Mouse (Mus musculus): ENCODE results near the gene Tuba8. TPM values are rescaled to one million over a fixed set of nuclear protein-coding genes. Genes with fewer than 3 reads are reported as not detected.

The Tuba8 gene
- polyA plus RNA-seq, 1 experiment, result 2.3 TPM

DNA sequence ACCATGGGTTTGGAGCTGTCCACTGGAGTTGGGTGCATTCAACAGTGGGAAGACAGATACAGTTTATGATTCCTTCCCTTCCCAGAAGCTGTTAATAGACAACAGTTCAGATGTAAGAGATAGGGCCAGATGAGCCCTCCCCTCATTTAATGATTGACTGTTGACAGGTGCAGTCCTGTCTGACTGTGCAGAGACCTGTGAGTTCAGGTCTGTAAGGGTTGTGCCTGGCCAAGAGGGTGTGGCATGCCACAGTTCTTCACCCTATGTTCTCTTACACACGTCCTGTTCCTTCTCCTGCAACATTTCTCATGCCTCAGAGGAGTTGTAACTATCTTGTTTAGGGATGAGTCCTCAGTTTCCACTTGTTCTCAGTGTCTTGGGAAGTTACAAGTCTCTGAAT lies 22.2 kb downstream of the Tuba8 start:
- TF ChIP-seq POLR2A (IDR thresholded peaks at IDR 0.05; ENCODE audit: insufficient read depth, low read length), result no peak
- TF ChIP-seq CTCF (IDR thresholded peaks at IDR 0.05; ENCODE audit: low read depth, low read length), result no peak
- TF ChIP-seq EP300 (IDR thresholded peaks at IDR 0.05; ENCODE audit: insufficient read depth, low read depth, low read length), result no peak
- H3K4me3 ChIP-seq (ENCODE audit: low read depth, low read length), result no peak overlapping the region
- H3K36me3 ChIP-seq (ENCODE audit: control insufficient read depth, insufficient read depth, low read length, poor library complexity, severe bottlenecking), result no peaks in the 10 kb centered on the region
- H3K4me1 ChIP-seq (ENCODE audit: control insufficient read depth, insufficient read depth, low read length), result no peaks in the 10 kb centered on the region
- no peak overlapping the region for H3K27ac ChIP-seq (ENCODE audit: insufficient read depth, low read length)
- H3K27me3 ChIP-seq (ENCODE audit: control insufficient read depth, insufficient read depth, low read length, poor library complexity, severe bottlenecking), result no peaks in the 10 kb centered on the region
- no peak overlapping the region for H3K9ac ChIP-seq (ENCODE audit: low read depth, poor library complexity, severe bottlenecking)
- no peaks in the 10 kb centered on the region for H3K9me3 ChIP-seq (replicated peaks; ENCODE audit: control insufficient read depth, insufficient read depth, low read length, poor library complexity, severe bottlenecking)

DNA sequence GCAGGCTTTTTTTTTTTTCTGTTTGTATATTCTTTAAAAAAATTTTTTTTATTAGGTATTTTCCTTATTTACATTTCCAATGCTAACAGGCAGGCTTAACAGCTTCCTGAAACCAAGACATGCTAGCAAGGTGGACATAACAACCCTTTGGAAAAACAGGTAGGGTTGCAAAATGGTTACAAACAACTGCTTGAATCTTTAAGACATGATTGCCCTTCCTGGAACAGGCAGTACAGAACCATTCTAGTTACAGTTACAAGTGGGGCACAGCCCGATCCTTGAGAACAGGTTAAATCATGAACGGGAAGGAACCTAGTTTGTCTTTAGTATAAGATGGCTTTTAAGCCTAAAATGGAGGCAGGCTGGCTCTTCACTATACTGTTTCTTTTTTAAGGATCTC lies 25.9 kb downstream of the Tuba8 start:
- no peak for TF ChIP-seq POLR2A (IDR thresholded peaks at IDR 0.05; ENCODE audit: insufficient read depth, low read length)
- H3K9ac ChIP-seq (ENCODE audit: low read depth, poor library complexity, severe bottlenecking), result no peak overlapping the region
- no peaks in the 10 kb centered on the region for H3K36me3 ChIP-seq (ENCODE audit: control insufficient read depth, insufficient read depth, low read length, poor library complexity, severe bottlenecking)
- no peak overlapping the region for H3K4me3 ChIP-seq (ENCODE audit: low read depth, low read length)
- H3K4me1 ChIP-seq (ENCODE audit: control insufficient read depth, insufficient read depth, low read length), result no peaks in the 10 kb centered on the region
- H3K27ac ChIP-seq (ENCODE audit: insufficient read depth, low read length), result no peak overlapping the region
- H3K9me3 ChIP-seq (replicated peaks; ENCODE audit: control insufficient read depth, insufficient read depth, low read length, poor library complexity, severe bottlenecking), result no peaks in the 10 kb centered on the region
- H3K27me3 ChIP-seq (ENCODE audit: control insufficient read depth, insufficient read depth, low read length, poor library complexity, severe bottlenecking), result no peaks in the 10 kb centered on the region

DNA sequence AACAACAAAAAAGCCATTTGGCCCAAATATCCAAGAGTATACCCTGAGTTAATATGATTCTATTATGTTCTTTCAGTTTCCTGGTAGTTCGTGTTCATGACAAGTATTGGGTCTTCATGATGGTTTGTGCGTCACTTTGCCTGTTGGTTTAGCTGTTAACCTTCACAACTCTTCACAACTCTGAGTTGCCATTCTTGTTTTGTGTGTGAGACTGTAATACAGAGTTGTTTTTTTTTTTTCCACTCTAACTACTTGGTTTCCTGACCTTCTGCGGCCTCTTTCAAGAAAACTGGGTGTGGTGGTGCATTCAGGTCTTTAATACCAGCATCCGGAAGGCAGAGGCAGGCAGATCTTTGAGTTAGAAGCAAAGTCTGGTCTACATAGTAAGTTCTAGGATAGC lies 27.7 kb downstream of the Tuba8 start:
- TF ChIP-seq POLR2A (IDR thresholded peaks at IDR 0.05; ENCODE audit: insufficient read depth, low read length) (no peak), EP300 (IDR thresholded peaks at IDR 0.05; ENCODE audit: insufficient read depth, low read depth, low read length) (no peak), CTCF (IDR thresholded peaks at IDR 0.05; ENCODE audit: low read depth, low read length) (no peak)
- Histone ChIP-seq H3K9me3 (replicated peaks; ENCODE audit: control insufficient read depth, insufficient read depth, low read length, poor library complexity, severe bottlenecking) (no peaks in the 10 kb centered on the region), H3K36me3 (ENCODE audit: control insufficient read depth, insufficient read depth, low read length, poor library complexity, severe bottlenecking) (no peaks in the 10 kb centered on the region), H3K4me1 (ENCODE audit: control insufficient read depth, insufficient read depth, low read length) (no peaks in the 10 kb centered on the region), H3K27me3 (ENCODE audit: control insufficient read depth, insufficient read depth, low read length, poor library complexity, severe bottlenecking) (no peaks in the 10 kb centered on the region), H3K4me3 (ENCODE audit: low read depth, low read length) (no peak overlapping the region), H3K9ac (ENCODE audit: low read depth, poor library complexity, severe bottlenecking) (no peak overlapping the region), H3K27ac (ENCODE audit: insufficient read depth, low read length) (no peak overlapping the region)

DNA sequence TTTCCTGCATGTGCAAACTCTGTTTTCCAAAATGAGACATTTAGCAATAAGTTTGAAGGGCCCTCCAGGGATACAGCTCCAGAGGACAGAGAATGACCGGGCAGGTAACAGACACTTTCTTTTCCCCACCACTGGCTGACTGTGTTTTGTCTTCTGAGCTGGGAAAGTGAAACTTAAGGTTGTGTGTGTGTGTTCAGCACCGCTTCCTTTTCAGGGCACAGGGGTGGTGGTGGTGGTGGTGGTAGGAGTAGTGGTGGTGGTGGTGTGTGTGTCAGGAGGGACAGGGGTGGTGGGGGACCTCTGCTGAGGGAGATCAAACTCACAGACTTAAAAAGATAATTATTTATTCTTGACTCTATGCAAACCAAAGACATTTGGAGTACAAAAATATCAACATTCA lies 31.3 kb downstream of the Tuba8 start:
- H3K9ac ChIP-seq (ENCODE audit: low read depth, poor library complexity, severe bottlenecking), result no peak overlapping the region
- H3K9me3 ChIP-seq (replicated peaks; ENCODE audit: control insufficient read depth, insufficient read depth, low read length, poor library complexity, severe bottlenecking), result no peaks in the 10 kb centered on the region
- H3K4me1 ChIP-seq (ENCODE audit: control insufficient read depth, insufficient read depth, low read length), result no peaks in the 10 kb centered on the region
- H3K4me3 ChIP-seq (ENCODE audit: low read depth, low read length), result no peak overlapping the region
- no peak overlapping the region for H3K27ac ChIP-seq (ENCODE audit: insufficient read depth, low read length)
- no peaks in the 10 kb centered on the region for H3K36me3 ChIP-seq (ENCODE audit: control insufficient read depth, insufficient read depth, low read length, poor library complexity, severe bottlenecking)
- peaks cover 5% of the 10 kb centered on the region; the same call in 1 of the 2 replicates for H3K27me3 ChIP-seq (ENCODE audit: control insufficient read depth, insufficient read depth, low read length, poor library complexity, severe bottlenecking)
- TF ChIP-seq EP300 (IDR thresholded peaks at IDR 0.05; ENCODE audit: insufficient read depth, low read depth, low read length), result no peak
- no peak for TF ChIP-seq POLR2A (IDR thresholded peaks at IDR 0.05; ENCODE audit: insufficient read depth, low read length)
- TF ChIP-seq CTCF (IDR thresholded peaks at IDR 0.05; ENCODE audit: low read depth, low read length), result no peak

DNA sequence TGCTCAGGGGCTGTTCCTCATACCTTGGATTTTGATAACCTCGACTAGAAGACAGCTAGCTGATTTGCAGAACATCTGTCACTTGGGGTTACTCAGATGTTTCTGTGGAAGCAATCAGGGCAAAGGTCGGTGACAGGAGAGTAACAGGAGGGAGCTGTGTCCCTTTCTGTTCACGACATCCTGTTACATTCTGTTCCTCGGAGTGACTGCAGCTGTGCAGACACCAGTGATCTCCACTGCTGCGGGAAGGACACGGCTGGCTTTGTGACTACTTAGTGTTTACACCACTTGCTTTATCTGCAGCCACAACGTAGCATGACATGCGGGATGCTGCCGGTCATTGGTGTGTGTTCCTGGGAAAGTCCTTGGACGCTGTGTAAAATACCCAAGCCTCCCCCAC lies 32.7 kb downstream of the Tuba8 start:
- Histone ChIP-seq H3K27ac (ENCODE audit: insufficient read depth, low read length) (no peak overlapping the region), H3K27me3 (ENCODE audit: control insufficient read depth, insufficient read depth, low read length, poor library complexity, severe bottlenecking) (peaks cover 5% of the 10 kb centered on the region; the same call in 1 of the 2 replicates), H3K9ac (ENCODE audit: low read depth, poor library complexity, severe bottlenecking) (no peak overlapping the region), H3K4me3 (ENCODE audit: low read depth, low read length) (no peak overlapping the region), H3K9me3 (replicated peaks; ENCODE audit: control insufficient read depth, insufficient read depth, low read length, poor library complexity, severe bottlenecking) (no peaks in the 10 kb centered on the region), H3K4me1 (ENCODE audit: control insufficient read depth, insufficient read depth, low read length) (no peaks in the 10 kb centered on the region), H3K36me3 (ENCODE audit: control insufficient read depth, insufficient read depth, low read length, poor library complexity, severe bottlenecking) (no peaks in the 10 kb centered on the region)
- no peak for TF ChIP-seq EP300 (IDR thresholded peaks at IDR 0.05; ENCODE audit: insufficient read depth, low read depth, low read length)
- TF ChIP-seq CTCF (IDR thresholded peaks at IDR 0.05; ENCODE audit: low read depth, low read length), result no peak
- no peak for TF ChIP-seq POLR2A (IDR thresholded peaks at IDR 0.05; ENCODE audit: insufficient read depth, low read length)

DNA sequence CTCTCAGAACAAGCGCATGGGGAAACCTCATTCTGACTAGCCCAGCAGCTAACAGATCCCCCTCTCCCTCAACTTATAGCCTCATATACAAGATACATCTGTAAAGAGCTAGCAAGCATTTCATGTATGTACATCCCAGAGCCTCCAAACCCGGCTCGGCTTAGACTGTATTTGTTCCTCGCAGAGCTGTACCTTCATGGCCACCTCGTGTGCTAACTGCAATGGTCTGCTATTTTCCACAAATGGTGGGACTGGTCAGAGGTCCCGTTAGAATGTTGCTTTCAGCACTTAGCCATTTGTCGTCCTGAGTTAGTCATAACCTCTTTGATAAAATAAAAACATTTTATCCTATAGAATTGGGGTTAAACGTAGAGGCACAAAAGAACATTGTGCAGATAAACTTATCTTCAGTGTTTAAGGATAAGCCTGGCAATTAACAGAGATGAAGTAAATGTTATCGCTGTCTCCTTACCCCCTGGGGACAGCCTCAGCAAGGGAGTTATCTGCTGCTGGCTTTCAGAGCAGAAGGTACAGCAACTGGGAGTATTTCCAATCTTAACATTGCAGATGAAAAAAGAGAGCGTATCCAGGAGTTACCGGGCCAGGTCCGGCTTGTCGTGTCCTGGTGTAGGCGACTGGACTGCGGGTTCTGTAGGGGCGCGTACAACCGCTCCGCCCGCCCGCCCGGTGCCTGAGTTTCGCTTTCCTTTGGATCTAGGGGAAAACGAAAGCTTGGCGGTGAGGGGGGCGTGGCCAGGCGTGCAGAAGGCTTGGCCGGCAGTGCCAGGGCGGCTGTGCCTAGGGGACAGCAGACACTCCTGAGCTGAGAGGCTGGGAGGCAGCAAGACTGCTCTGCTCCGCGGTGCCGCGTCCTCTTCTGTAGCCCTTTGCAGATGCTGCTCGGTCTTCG lies 34.9 kb downstream of the Tuba8 start, which contains the start of gene Usp18:
Gene Usp18 (plus strand): TSS at position 780 of the 910 bp plus-strand sequence.
- TF ChIP-seq POLR2A (IDR thresholded peaks at IDR 0.05; ENCODE audit: insufficient read depth, low read length) (no peak), EP300 (IDR thresholded peaks at IDR 0.05; ENCODE audit: insufficient read depth, low read depth, low read length) (no peak), CTCF (IDR thresholded peaks at IDR 0.05; ENCODE audit: low read depth, low read length) (no peak)
- H3K9me3 ChIP-seq (replicated peaks; ENCODE audit: control insufficient read depth, insufficient read depth, low read length, poor library complexity, severe bottlenecking), result no peaks in the 10 kb centered on the region
- peaks cover 5% of the 10 kb centered on the region; the same call in 1 of the 2 replicates for H3K27me3 ChIP-seq (ENCODE audit: control insufficient read depth, insufficient read depth, low read length, poor library complexity, severe bottlenecking)
- H3K27ac ChIP-seq (ENCODE audit: insufficient read depth, low read length), result no peak within 1 kb of the TSS
- H3K9ac ChIP-seq (ENCODE audit: low read depth, poor library complexity, severe bottlenecking), result no peak within 1 kb of the TSS
- H3K4me3 ChIP-seq (ENCODE audit: low read depth, low read length), result peak within 1 kb of the TSS; percentile 55
- H3K36me3 ChIP-seq (ENCODE audit: control insufficient read depth, insufficient read depth, low read length, poor library complexity, severe bottlenecking), result no peaks in the 10 kb centered on the region
- no peaks in the 10 kb centered on the region for H3K4me1 ChIP-seq (ENCODE audit: control insufficient read depth, insufficient read depth, low read length)

All from ES-Bruce4 (cell line).